Mouse (Mus musculus): ENCODE data around the gene Galnt2. TPM values are rescaled to one million over a fixed set of nuclear protein-coding genes. Genes with fewer than 3 reads are reported as not detected.
A peak's percentile ranks its signal among the peaks of the same experiment; 100 is the strongest.

Gene Galnt2
- total and polyA plus RNA-seq, 2 experiments from 2014 or later, result 36.5 to 54.9 TPM

DNA sequence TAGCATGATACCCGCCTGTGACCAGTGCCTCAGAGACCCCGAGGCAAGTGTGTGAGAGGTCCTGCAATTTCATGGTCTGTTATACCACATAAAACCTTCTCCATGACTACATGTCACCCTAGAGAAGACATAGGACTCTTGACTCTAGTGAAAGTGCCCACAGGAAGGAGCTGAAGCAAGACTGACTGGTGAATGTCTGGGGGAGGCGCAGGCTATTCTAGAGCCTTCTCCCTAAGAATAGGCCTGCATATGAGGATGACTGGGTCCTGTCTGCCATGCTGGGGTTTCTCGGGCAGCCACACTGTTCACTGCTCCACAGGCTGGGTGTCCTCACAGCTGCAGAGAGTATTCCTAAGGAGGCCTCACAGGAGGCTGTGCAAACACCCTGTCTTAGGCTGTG lies 73.0 kb downstream of the Galnt2 start:
- H3K27ac ChIP-seq, result no peak overlapping the region
- H3K9ac ChIP-seq (replicated peaks; ENCODE audit: low read length), result no peak overlapping the region
- no peaks in the 10 kb centered on the region for H3K36me3 ChIP-seq (ENCODE audit: insufficient read depth, low read length)
- no peak for DNase-seq (ENCODE audit: low spot score)
- 50% methylated on average over 4 of the region's 4 CpGs for WGBS
- no peak; the same call in 1 of the 2 replicates for ATAC-seq
- H3K27me3 ChIP-seq (ENCODE audit: insufficient read depth, low read length), result no peaks in the 10 kb centered on the region
- no peaks in the 10 kb centered on the region for H3K4me1 ChIP-seq (ENCODE audit: insufficient read depth, low read length)
- no peak overlapping the region for H3K4me3 ChIP-seq (ENCODE audit: low read length)
- no peaks in the 10 kb centered on the region for H3K9me3 ChIP-seq (ENCODE audit: low read length)
- TF ChIP-seq CTCF (IDR thresholded peaks at IDR 0.05; ENCODE audit: low read depth), result no peak
- H3K4me2 ChIP-seq (ENCODE audit: low read depth, low read length), result no peak overlapping the region

- Histone ChIP-seq H3K27me3 (ENCODE audit: insufficient read depth, low read length) (no peaks in the 10 kb centered on the region), H3K27ac (no peak overlapping the region), H3K4me1 (ENCODE audit: insufficient read depth, low read length) (no peaks in the 10 kb centered on the region), H3K36me3 (ENCODE audit: insufficient read depth, low read length) (no peaks in the 10 kb centered on the region), H3K9me3 (ENCODE audit: low read length) (no peaks in the 10 kb centered on the region), H3K9ac (replicated peaks; ENCODE audit: low read length) (0 out of 2 replicates have a peak overlapping the region, but pooled peaks have one; percentile 21), H3K4me2 (ENCODE audit: low read depth, low read length) (no peak overlapping the region), H3K4me3 (ENCODE audit: low read length) (no peak overlapping the region)
- 60% methylated on average over 7 of the region's 7 CpGs for WGBS
- DNase-seq (ENCODE audit: low spot score) (no peak), ATAC-seq (no peak)
- no peak for TF ChIP-seq CTCF (IDR thresholded peaks at IDR 0.05; ENCODE audit: low read depth)
These were observed 75.4 kb downstream of the Galnt2 start for GRCm38 (mm10) chr8:124306574-124306973.

GRCm38 (mm10) chr8:124307700-124308099 lies 76.5 kb downstream of the Galnt2 start:
- no peaks in the 10 kb centered on the region for H3K27me3 ChIP-seq (ENCODE audit: insufficient read depth, low read length)
- no peaks in the 10 kb centered on the region for H3K4me1 ChIP-seq (ENCODE audit: insufficient read depth, low read length)
- no peak overlapping the region for H3K4me2 ChIP-seq (ENCODE audit: low read depth, low read length)
- no peak overlapping the region for H3K27ac ChIP-seq
- H3K36me3 ChIP-seq (ENCODE audit: insufficient read depth, low read length), result no peaks in the 10 kb centered on the region
- no peak overlapping the region for H3K4me3 ChIP-seq (ENCODE audit: low read length)
- 90% methylated on average over 10 of the region's 10 CpGs for WGBS
- DNase-seq (ENCODE audit: low spot score), result no peak
- TF ChIP-seq CTCF (IDR thresholded peaks at IDR 0.05; ENCODE audit: low read depth), result no peak
- no peak overlapping the region for H3K9ac ChIP-seq (replicated peaks; ENCODE audit: low read length)
- H3K9me3 ChIP-seq (ENCODE audit: low read length), result no peaks in the 10 kb centered on the region
- ATAC-seq, result no peak

- Histone ChIP-seq H3K4me1 (ENCODE audit: insufficient read depth, low read length) (no peaks in the 10 kb centered on the region), H3K27me3 (ENCODE audit: insufficient read depth, low read length) (no peaks in the 10 kb centered on the region), H3K27ac (no peak overlapping the region), H3K9me3 (ENCODE audit: low read length) (no peaks in the 10 kb centered on the region), H3K9ac (replicated peaks; ENCODE audit: low read length) (no peak overlapping the region), H3K4me3 (ENCODE audit: low read length) (no peak overlapping the region), H3K36me3 (ENCODE audit: insufficient read depth, low read length) (no peaks in the 10 kb centered on the region), H3K4me2 (ENCODE audit: low read depth, low read length) (no peak overlapping the region)
- no peak for TF ChIP-seq CTCF (IDR thresholded peaks at IDR 0.05; ENCODE audit: low read depth)
- WGBS, result 78% methylated on average over 13 of the region's 13 CpGs
- ATAC-seq (no peak), DNase-seq (ENCODE audit: low spot score) (no peak)
These were observed 79.3 kb downstream of the Galnt2 start for GRCm38 (mm10) chr8:124310509-124310908.

DNA sequence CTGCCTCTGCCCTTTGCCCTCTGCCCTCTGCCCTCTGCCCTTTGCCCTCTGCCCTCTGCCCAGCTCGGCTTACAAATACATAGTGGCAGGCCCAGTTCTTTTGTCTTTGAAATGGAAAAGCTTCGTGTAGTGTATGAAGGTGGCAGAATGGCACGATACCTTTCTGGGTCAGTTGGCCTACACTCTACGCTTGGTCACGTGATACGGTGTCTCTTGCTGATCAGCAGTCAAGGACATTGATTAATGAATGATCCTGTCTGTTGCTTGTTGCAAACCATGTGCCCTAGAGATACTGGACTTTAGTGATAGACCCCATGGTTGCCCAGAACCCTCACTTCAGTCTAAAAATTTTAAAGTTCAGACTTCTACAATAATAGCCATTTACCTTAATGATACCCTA lies 79.9 kb downstream of the Galnt2 start:
- DNase-seq (ENCODE audit: low spot score), result no peak
- Histone ChIP-seq H3K9me3 (ENCODE audit: low read length) (no peaks in the 10 kb centered on the region), H3K27ac (no peak overlapping the region), H3K4me1 (ENCODE audit: insufficient read depth, low read length) (0 out of 2 replicates have a peak, but pooled peaks cover under 1% of the 10 kb centered on the region), H3K27me3 (ENCODE audit: insufficient read depth, low read length) (no peaks in the 10 kb centered on the region), H3K4me3 (ENCODE audit: low read length) (no peak overlapping the region), H3K9ac (replicated peaks; ENCODE audit: low read length) (no peak overlapping the region), H3K4me2 (ENCODE audit: low read depth, low read length) (no peak overlapping the region), H3K36me3 (ENCODE audit: insufficient read depth, low read length) (no peaks in the 10 kb centered on the region)
- no peak for TF ChIP-seq CTCF (IDR thresholded peaks at IDR 0.05; ENCODE audit: low read depth)
- ATAC-seq, result no peak
- 79% methylated on average over 6 of the region's 6 CpGs for WGBS

GRCm38 (mm10) chr8:124311723-124312122 lies 80.5 kb downstream of the Galnt2 start:
- WGBS, result 73% methylated on average over 17 of the region's 17 CpGs
- DNase-seq (ENCODE audit: low spot score), result no peak
- H3K4me2 ChIP-seq (ENCODE audit: low read depth, low read length), result no peak overlapping the region

DNA sequence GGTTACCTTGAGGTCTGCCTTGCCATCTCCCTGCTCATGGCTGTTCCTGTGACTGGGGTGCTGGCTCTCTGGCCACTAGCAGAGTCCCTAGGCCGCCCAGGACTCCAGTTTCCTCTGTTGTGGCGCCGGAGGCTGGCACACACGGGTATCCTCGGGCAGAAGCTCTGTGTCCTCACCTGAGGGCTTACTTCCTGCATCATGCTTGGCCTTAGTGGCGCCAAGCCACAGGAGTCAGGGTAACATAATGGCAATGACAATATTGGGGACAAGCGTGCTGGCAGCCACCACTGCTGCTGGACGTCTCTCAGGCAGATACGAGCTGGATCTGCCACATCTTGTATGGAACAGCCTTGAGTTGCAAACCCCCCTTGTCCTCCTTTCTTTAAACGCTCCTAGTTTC lies 81.0 kb downstream of the Galnt2 start:
- H3K4me2 ChIP-seq (ENCODE audit: low read depth, low read length), result no peak overlapping the region
- no peaks in the 10 kb centered on the region for H3K27me3 ChIP-seq (ENCODE audit: insufficient read depth, low read length)
- no peak overlapping the region for H3K9ac ChIP-seq (replicated peaks; ENCODE audit: low read length)
- DNase-seq (ENCODE audit: low spot score) (no peak), ATAC-seq (no peak)
- H3K36me3 ChIP-seq (ENCODE audit: insufficient read depth, low read length), result no peaks in the 10 kb centered on the region
- H3K4me1 ChIP-seq (ENCODE audit: insufficient read depth, low read length), result peaks cover 10% of the 10 kb centered on the region; the same call in 1 of the 2 replicates
- TF ChIP-seq CTCF (IDR thresholded peaks at IDR 0.05; ENCODE audit: low read depth), result no peak
- WGBS, result 90% methylated on average over 10 of the region's 10 CpGs
- no peak overlapping the region for H3K4me3 ChIP-seq (ENCODE audit: low read length)
- no peaks in the 10 kb centered on the region for H3K9me3 ChIP-seq (ENCODE audit: low read length)
- no peak overlapping the region for H3K27ac ChIP-seq

More at GRCm38 (mm10) chr8:124311723-124312122, 80.5 kb downstream of the Galnt2 start:
- no peaks in the 10 kb centered on the region for H3K36me3 ChIP-seq (ENCODE audit: insufficient read depth, low read length)
- H3K9ac ChIP-seq (replicated peaks; ENCODE audit: low read length), result no peak overlapping the region
- TF ChIP-seq CTCF (IDR thresholded peaks at IDR 0.05; ENCODE audit: low read depth), result no peak
- H3K4me3 ChIP-seq (ENCODE audit: low read length), result no peak overlapping the region
- H3K9me3 ChIP-seq (ENCODE audit: low read length), result no peaks in the 10 kb centered on the region
- ATAC-seq, result no peak
- H3K27ac ChIP-seq, result no peak overlapping the region
- peaks cover 6% of the 10 kb centered on the region; the same call in 1 of the 2 replicates for H3K4me1 ChIP-seq (ENCODE audit: insufficient read depth, low read length)
- H3K27me3 ChIP-seq (ENCODE audit: insufficient read depth, low read length), result no peaks in the 10 kb centered on the region

Data from hindbrain, postnatal 0 days (tissue).